Mouse (Mus musculus): ENCODE results near the gene 1700019N19Rik. TPM values are rescaled to one million over a fixed set of nuclear protein-coding genes. Genes with fewer than 3 reads are reported as not detected.

The 1700019N19Rik gene
- total and polyA plus RNA-seq, 3 experiments: not detected

GRCm38 (mm10) chr19:58789194-58789593 lies 5.1 kb downstream of the 1700019N19Rik start:
- Histone ChIP-seq H3K4me3 (ENCODE audit: low read depth, low read length) (no peak overlapping the region), H3K27me3 (ENCODE audit: insufficient read depth, low read length) (no peaks in the 10 kb centered on the region), H3K36me3 (replicated peaks) (no peaks in the 10 kb centered on the region), H3K4me1 (ENCODE audit: insufficient read depth, low read depth, low read length) (no peaks in the 10 kb centered on the region), H3K9me3 (replicated peaks) (peaks cover 20% of the 10 kb centered on the region)
- no peak for TF ChIP-seq GATA2 (IDR thresholded peaks at IDR 0.05; ENCODE audit: borderline replicate concordance, low read depth, low read length)
- TF ChIP-seq TAL1 (conservative IDR thresholded peaks at IDR 0.05; ENCODE audit: low read depth, low read length): no peak
- TF ChIP-seq GATA1 (IDR thresholded peaks at IDR 0.05; ENCODE audit: borderline replicate concordance, low read length): no peak
- TF ChIP-seq CTCF (IDR thresholded peaks at IDR 0.05; ENCODE audit: low read depth, low read length): no peak
- TF ChIP-seq POLR2AphosphoS5 (IDR thresholded peaks at IDR 0.05; ENCODE audit: insufficient replicate concordance, low read depth, low read length): no peak
- DNase-seq (ENCODE audit: low spot score) (no peak), ATAC-seq (ENCODE audit: extremely low read depth, insufficient number of reproducible peaks, low FRiP score, poor library complexity, severe bottlenecking) (no peak)

- H3K4me1 ChIP-seq (ENCODE audit: insufficient read depth, low read depth, low read length): no peaks in the 10 kb centered on the region
- DNase-seq (ENCODE audit: low spot score): no peak
- H3K36me3 ChIP-seq (replicated peaks): no peaks in the 10 kb centered on the region
- TF ChIP-seq TAL1 (conservative IDR thresholded peaks at IDR 0.05; ENCODE audit: low read depth, low read length) (no peak), GATA1 (IDR thresholded peaks at IDR 0.05; ENCODE audit: borderline replicate concordance, low read length) (no peak), CTCF (IDR thresholded peaks at IDR 0.05; ENCODE audit: low read depth, low read length) (no peak), POLR2AphosphoS5 (IDR thresholded peaks at IDR 0.05; ENCODE audit: insufficient replicate concordance, low read depth, low read length) (no peak)
- peaks cover 19% of the 10 kb centered on the region for H3K9me3 ChIP-seq (replicated peaks)
- H3K4me3 ChIP-seq (ENCODE audit: low read depth, low read length): no peak overlapping the region
- H3K27me3 ChIP-seq (ENCODE audit: insufficient read depth, low read length): no peaks in the 10 kb centered on the region; the same call in 1 of the 2 replicates
- ATAC-seq (ENCODE audit: extremely low read depth, insufficient number of reproducible peaks, low FRiP score, poor library complexity, severe bottlenecking): no peak
Measured at GRCm38 (mm10) chr19:58783938-58784337, 10.3 kb downstream of the 1700019N19Rik start.

DNA sequence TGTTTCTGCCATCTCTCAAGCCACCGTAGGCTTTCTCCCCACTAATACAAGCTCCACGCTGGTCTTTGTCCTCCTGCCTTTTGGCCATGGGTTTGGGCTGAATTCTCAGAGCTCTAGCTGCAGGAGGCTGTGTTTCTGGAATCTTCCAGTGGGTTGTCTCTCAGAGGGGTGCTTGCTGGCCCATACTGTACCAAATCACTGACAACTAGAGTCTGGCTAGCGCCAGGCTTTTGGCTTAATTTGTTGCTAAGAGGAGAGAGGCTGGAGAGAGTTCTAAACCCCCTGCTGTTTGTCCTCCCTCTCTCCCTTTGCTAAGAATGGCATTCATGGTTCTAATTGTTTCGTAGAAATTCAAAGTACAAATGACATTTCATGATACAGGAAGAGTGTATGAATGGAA lies 12.7 kb downstream of the 1700019N19Rik start:
- H3K27me3 ChIP-seq (ENCODE audit: insufficient read depth, low read length): no peaks in the 10 kb centered on the region; the same call in 1 of the 2 replicates
- DNase-seq (ENCODE audit: low spot score): no peak
- H3K4me1 ChIP-seq (ENCODE audit: insufficient read depth, low read depth, low read length): no peaks in the 10 kb centered on the region
- peaks cover 15% of the 10 kb centered on the region for H3K9me3 ChIP-seq (replicated peaks)
- no peaks in the 10 kb centered on the region for H3K36me3 ChIP-seq (replicated peaks)
- TF ChIP-seq GATA1 (IDR thresholded peaks at IDR 0.05; ENCODE audit: borderline replicate concordance, low read length) (no peak), TAL1 (conservative IDR thresholded peaks at IDR 0.05; ENCODE audit: low read depth, low read length) (no peak), CTCF (IDR thresholded peaks at IDR 0.05; ENCODE audit: low read depth, low read length) (no peak), POLR2AphosphoS5 (IDR thresholded peaks at IDR 0.05; ENCODE audit: insufficient replicate concordance, low read depth, low read length) (no peak)
- no peak overlapping the region for H3K4me3 ChIP-seq (ENCODE audit: low read depth, low read length)
- ATAC-seq (ENCODE audit: extremely low read depth, insufficient number of reproducible peaks, low FRiP score, poor library complexity, severe bottlenecking): no peak

- TF ChIP-seq GATA2 (IDR thresholded peaks at IDR 0.05; ENCODE audit: borderline replicate concordance, low read depth, low read length) (no peak), CTCF (IDR thresholded peaks at IDR 0.05; ENCODE audit: low read depth, low read length) (no peak), TAL1 (conservative IDR thresholded peaks at IDR 0.05; ENCODE audit: low read depth, low read length) (no peak), GATA1 (IDR thresholded peaks at IDR 0.05; ENCODE audit: borderline replicate concordance, low read length) (no peak), POLR2AphosphoS5 (IDR thresholded peaks at IDR 0.05; ENCODE audit: insufficient replicate concordance, low read depth, low read length) (no peak)
- H3K9me3 ChIP-seq (replicated peaks): peaks cover 11% of the 10 kb centered on the region
- H3K4me1 ChIP-seq (ENCODE audit: insufficient read depth, low read depth, low read length): no peaks in the 10 kb centered on the region
- H3K36me3 ChIP-seq (replicated peaks): no peaks in the 10 kb centered on the region
- no peak for DNase-seq (ENCODE audit: low spot score)
- no peak overlapping the region for H3K4me3 ChIP-seq (ENCODE audit: low read depth, low read length)
- H3K27me3 ChIP-seq (ENCODE audit: insufficient read depth, low read length): no peaks in the 10 kb centered on the region; the same call in 1 of the 2 replicates
- ATAC-seq (ENCODE audit: extremely low read depth, insufficient number of reproducible peaks, low FRiP score, poor library complexity, severe bottlenecking): no peak
Measured at GRCm38 (mm10) chr19:58776461-58776860, 17.8 kb downstream of the 1700019N19Rik start.

GRCm38 (mm10) chr19:58767329-58767728 lies 26.9 kb downstream of the 1700019N19Rik start:
- H3K4me1 ChIP-seq (ENCODE audit: insufficient read depth, low read depth, low read length): no peaks in the 10 kb centered on the region

DNA sequence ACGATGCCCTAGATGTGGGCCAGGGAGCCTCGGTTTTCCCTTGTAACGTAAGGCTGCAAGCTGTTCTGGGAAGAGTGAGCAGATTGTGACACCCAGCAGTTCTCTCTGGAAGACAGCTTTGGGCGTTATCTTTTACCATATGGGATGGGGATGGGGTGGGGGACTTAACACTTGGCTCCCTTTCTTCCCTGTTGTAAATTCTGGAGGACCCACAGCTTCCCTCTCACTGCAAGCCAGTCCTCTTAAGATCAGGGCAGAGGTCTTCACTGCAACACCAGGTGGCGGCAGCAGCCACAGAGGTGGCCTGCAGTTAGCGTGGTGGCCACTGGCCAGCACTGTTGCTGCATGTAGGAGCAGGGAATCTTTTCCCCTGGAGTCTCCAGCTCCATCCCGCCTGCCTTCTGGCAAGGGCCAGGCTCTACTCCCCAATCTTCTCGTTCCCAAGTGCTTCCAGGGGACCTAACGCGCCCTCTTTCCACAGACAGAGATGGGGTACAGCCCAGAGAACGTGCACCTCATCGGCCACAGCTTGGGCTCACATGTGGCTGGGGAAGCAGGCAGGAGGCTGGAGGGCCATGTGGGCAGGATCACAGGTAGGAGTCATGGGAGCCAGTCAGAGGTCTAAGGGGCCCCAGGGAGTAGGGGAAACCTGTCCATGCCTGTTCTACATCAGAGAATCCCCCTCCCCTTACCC lies 31.3 kb downstream of the 1700019N19Rik start:
- ATAC-seq (ENCODE audit: extremely low read depth, insufficient number of reproducible peaks, low FRiP score, poor library complexity, severe bottlenecking) (no peak), DNase-seq (ENCODE audit: low spot score) (no peak)
- no peaks in the 10 kb centered on the region for H3K4me1 ChIP-seq (ENCODE audit: insufficient read depth, low read depth, low read length)
- no peak overlapping the region for H3K4me3 ChIP-seq (ENCODE audit: low read depth, low read length)
- no peaks in the 10 kb centered on the region for H3K36me3 ChIP-seq (replicated peaks)
- H3K9me3 ChIP-seq (replicated peaks): peaks cover 26% of the 10 kb centered on the region
- TF ChIP-seq GATA1 (IDR thresholded peaks at IDR 0.05; ENCODE audit: borderline replicate concordance, low read length): no peak
- TF ChIP-seq GATA2 (IDR thresholded peaks at IDR 0.05; ENCODE audit: borderline replicate concordance, low read depth, low read length): no peak
- TF ChIP-seq CTCF (IDR thresholded peaks at IDR 0.05; ENCODE audit: low read depth, low read length): no peak
- no peak for TF ChIP-seq POLR2AphosphoS5 (IDR thresholded peaks at IDR 0.05; ENCODE audit: insufficient replicate concordance, low read depth, low read length)
- no peak for TF ChIP-seq TAL1 (conservative IDR thresholded peaks at IDR 0.05; ENCODE audit: low read depth, low read length)
- H3K27me3 ChIP-seq (ENCODE audit: insufficient read depth, low read length): no peaks in the 10 kb centered on the region

More at GRCm38 (mm10) chr19:58767329-58767728, 26.9 kb downstream of the 1700019N19Rik start:
- DNase-seq (ENCODE audit: low spot score) (no peak), ATAC-seq (ENCODE audit: extremely low read depth, insufficient number of reproducible peaks, low FRiP score, poor library complexity, severe bottlenecking) (no peak)
- Histone ChIP-seq H3K4me3 (ENCODE audit: low read depth, low read length) (no peak overlapping the region), H3K36me3 (replicated peaks) (no peaks in the 10 kb centered on the region), H3K27me3 (ENCODE audit: insufficient read depth, low read length) (no peaks in the 10 kb centered on the region), H3K9me3 (replicated peaks) (peaks cover 18% of the 10 kb centered on the region; the same call in 1 of the 2 replicates)
- TF ChIP-seq CTCF (IDR thresholded peaks at IDR 0.05; ENCODE audit: low read depth, low read length) (no peak), GATA2 (IDR thresholded peaks at IDR 0.05; ENCODE audit: borderline replicate concordance, low read depth, low read length) (no peak), TAL1 (conservative IDR thresholded peaks at IDR 0.05; ENCODE audit: low read depth, low read length) (no peak), POLR2AphosphoS5 (IDR thresholded peaks at IDR 0.05; ENCODE audit: insufficient replicate concordance, low read depth, low read length) (no peak), GATA1 (IDR thresholded peaks at IDR 0.05; ENCODE audit: borderline replicate concordance, low read length) (no peak)
